Mouse (Mus musculus): ENCODE data around the gene Oaf. TPM values are rescaled to one million over a fixed set of nuclear protein-coding genes. Genes with fewer than 3 reads are reported as not detected.

Oaf gene
- total RNA-seq, 1 experiment = 22.8 TPM

GRCm38 (mm10) chr9:43232286-43232685 is 7.4 kb downstream of the Oaf start:
- Histone ChIP-seq H3K9me3 (ENCODE audit: control insufficient read depth, insufficient read depth, low read depth, low read length) (no peaks in the 10 kb centered on the region), H3K9ac (ENCODE audit: insufficient read depth, low read depth, low read length, poor library complexity, severe bottlenecking) (no peak overlapping the region), H3K36me3 (ENCODE audit: control insufficient read depth, insufficient read depth, low read length, poor library complexity, severe bottlenecking) (no peaks in the 10 kb centered on the region), H3K4me1 (ENCODE audit: control insufficient read depth in 2 of 2, insufficient read depth in 2 of 2, low read length in 2 of 2, poor library complexity in 1 of 2) (no peaks in the 10 kb centered on the region), H3K27ac (ENCODE audit: insufficient read depth, low read depth, low read length, poor library complexity, severe bottlenecking) (no peak overlapping the region), H3K4me3 (ENCODE audit: insufficient read depth in 1 of 2, low read depth in 1 of 2, low read length in 2 of 2, poor library complexity in 1 of 2, severe bottlenecking in 1 of 2) (no peak overlapping the region)
- TF ChIP-seq ZC3H11A (IDR thresholded peaks at IDR 0.05; ENCODE audit: borderline replicate concordance, low read depth, low read length) = no peak
- no peak for TF ChIP-seq CHD2 (IDR thresholded peaks at IDR 0.05; ENCODE audit: low read depth, low read length)
- no peak for TF ChIP-seq HCFC1 (IDR thresholded peaks at IDR 0.05; ENCODE audit: borderline replicate concordance, insufficient read depth, low read length)
- TF ChIP-seq ZNF384 (IDR thresholded peaks at IDR 0.05; ENCODE audit: low read depth, low read length) = no peak
- no peak for TF ChIP-seq MAFK (IDR thresholded peaks at IDR 0.05; ENCODE audit: insufficient read depth, low read depth, low read length)
- no peak for DNase-seq (ENCODE audit: low read depth, low spot score)
- in situ Hi-C loops (cut with MboI; ENCODE audit: low sequenced_read_pairs in 2 of 2, unreplicated experiment in 2 of 2) = no loop called here

DNA sequence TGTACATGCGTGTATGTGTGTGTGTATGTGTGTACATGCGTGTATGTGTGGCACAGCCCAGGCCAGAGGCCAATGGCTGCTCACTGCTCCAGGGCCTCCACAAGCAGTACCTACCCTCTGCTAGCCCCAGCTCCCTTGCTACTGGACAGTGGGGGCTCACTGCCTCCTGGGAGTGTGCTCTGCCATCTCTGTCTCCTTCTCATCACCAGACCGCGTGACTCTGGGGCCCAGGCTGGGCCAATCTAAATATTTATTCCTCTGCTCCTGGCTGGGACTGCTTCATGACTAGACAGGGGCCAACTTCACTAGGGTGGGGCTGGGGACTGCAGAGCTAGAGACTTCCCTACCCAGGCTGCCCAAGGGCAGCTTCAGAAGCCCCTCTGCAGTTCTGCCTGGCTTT is 7.9 kb downstream of the Oaf start:
- Histone ChIP-seq H3K4me3 (ENCODE audit: insufficient read depth in 1 of 2, low read depth in 1 of 2, low read length in 2 of 2, poor library complexity in 1 of 2, severe bottlenecking in 1 of 2) (no peak overlapping the region), H3K27ac (ENCODE audit: insufficient read depth, low read depth, low read length, poor library complexity, severe bottlenecking) (no peak overlapping the region), H3K9ac (ENCODE audit: insufficient read depth, low read depth, low read length, poor library complexity, severe bottlenecking) (no peak overlapping the region), H3K4me1 (ENCODE audit: control insufficient read depth in 2 of 2, insufficient read depth in 2 of 2, low read length in 2 of 2, poor library complexity in 1 of 2) (no peaks in the 10 kb centered on the region), H3K36me3 (ENCODE audit: control insufficient read depth, insufficient read depth, low read length, poor library complexity, severe bottlenecking) (no peaks in the 10 kb centered on the region), H3K9me3 (ENCODE audit: control insufficient read depth, insufficient read depth, low read depth, low read length) (no peaks in the 10 kb centered on the region)
- TF ChIP-seq ZNF384 (IDR thresholded peaks at IDR 0.05; ENCODE audit: low read depth, low read length) (no peak), MAFK (IDR thresholded peaks at IDR 0.05; ENCODE audit: insufficient read depth, low read depth, low read length) (no peak), CHD2 (IDR thresholded peaks at IDR 0.05; ENCODE audit: low read depth, low read length) (no peak), HCFC1 (IDR thresholded peaks at IDR 0.05; ENCODE audit: borderline replicate concordance, insufficient read depth, low read length) (no peak), ZC3H11A (IDR thresholded peaks at IDR 0.05; ENCODE audit: borderline replicate concordance, low read depth, low read length) (no peak)
- in situ Hi-C loops (cut with MboI; ENCODE audit: low sequenced_read_pairs in 2 of 2, unreplicated experiment in 2 of 2) = no loop called here
- no peak for DNase-seq (ENCODE audit: low read depth, low spot score)

DNA sequence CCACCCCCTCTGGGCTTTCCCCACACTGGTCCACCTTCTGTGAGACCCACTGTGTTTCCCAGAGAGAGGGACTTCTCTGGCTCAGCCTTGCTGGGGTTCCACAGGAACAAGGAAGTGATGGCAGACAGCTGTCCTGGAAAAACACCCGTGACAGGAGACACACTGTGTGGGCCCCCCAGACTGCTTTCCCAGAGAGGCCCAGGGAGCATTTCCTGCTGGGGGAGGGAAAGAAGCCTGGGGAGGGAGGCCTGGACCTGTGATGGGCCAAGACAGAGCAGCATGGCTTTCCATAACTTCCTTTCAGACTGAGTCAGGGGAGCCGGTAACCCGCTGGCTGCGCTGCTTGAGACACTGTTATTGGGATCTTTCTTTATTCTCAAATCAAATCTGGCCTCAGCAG is 8.8 kb downstream of the Oaf start:
- Histone ChIP-seq H3K27ac (ENCODE audit: insufficient read depth, low read depth, low read length, poor library complexity, severe bottlenecking) (no peak overlapping the region), H3K9ac (ENCODE audit: insufficient read depth, low read depth, low read length, poor library complexity, severe bottlenecking) (no peak overlapping the region), H3K9me3 (ENCODE audit: control insufficient read depth, insufficient read depth, low read depth, low read length) (no peaks in the 10 kb centered on the region), H3K4me1 (ENCODE audit: control insufficient read depth in 2 of 2, insufficient read depth in 2 of 2, low read length in 2 of 2, poor library complexity in 1 of 2) (no peaks in the 10 kb centered on the region), H3K36me3 (ENCODE audit: control insufficient read depth, insufficient read depth, low read length, poor library complexity, severe bottlenecking) (no peaks in the 10 kb centered on the region), H3K4me3 (ENCODE audit: insufficient read depth in 1 of 2, low read depth in 1 of 2, low read length in 2 of 2, poor library complexity in 1 of 2, severe bottlenecking in 1 of 2) (no peak overlapping the region)
- no peak for DNase-seq (ENCODE audit: low read depth, low spot score)
- in situ Hi-C loops (cut with MboI; ENCODE audit: low sequenced_read_pairs in 2 of 2, unreplicated experiment in 2 of 2) = no loop called here
- TF ChIP-seq CHD2 (IDR thresholded peaks at IDR 0.05; ENCODE audit: low read depth, low read length) = no peak
- TF ChIP-seq ZC3H11A (IDR thresholded peaks at IDR 0.05; ENCODE audit: borderline replicate concordance, low read depth, low read length) = no peak
- no peak for TF ChIP-seq ZNF384 (IDR thresholded peaks at IDR 0.05; ENCODE audit: low read depth, low read length)
- no peak for TF ChIP-seq HCFC1 (IDR thresholded peaks at IDR 0.05; ENCODE audit: borderline replicate concordance, insufficient read depth, low read length)
- TF ChIP-seq MAFK (IDR thresholded peaks at IDR 0.05; ENCODE audit: insufficient read depth, low read depth, low read length) = no peak

DNA sequence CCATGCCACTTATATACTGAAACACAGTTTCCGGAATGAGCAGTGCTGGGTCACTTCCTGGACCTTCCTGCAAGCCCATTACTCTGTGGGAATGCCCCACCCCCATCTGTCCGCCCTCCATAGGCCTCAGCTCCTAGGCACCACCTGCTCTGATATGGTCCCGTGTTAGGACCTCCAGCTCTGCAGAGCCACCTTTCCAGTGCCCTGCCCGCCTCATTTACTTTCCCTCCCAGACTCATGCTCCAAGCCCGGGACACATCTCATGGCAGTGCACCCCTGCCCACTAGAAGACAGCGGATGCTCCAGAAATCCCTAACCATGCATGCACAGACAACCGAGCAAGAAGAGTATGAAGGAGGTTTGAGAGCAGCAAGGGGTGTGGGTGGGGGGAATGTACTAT is 9.7 kb downstream of the Oaf start:
- no peaks in the 10 kb centered on the region for H3K36me3 ChIP-seq (ENCODE audit: control insufficient read depth, insufficient read depth, low read length, poor library complexity, severe bottlenecking)
- DNase-seq (ENCODE audit: low read depth, low spot score) = no peak
- H3K9ac ChIP-seq (ENCODE audit: insufficient read depth, low read depth, low read length, poor library complexity, severe bottlenecking) = no peak overlapping the region
- H3K4me1 ChIP-seq (ENCODE audit: control insufficient read depth in 2 of 2, insufficient read depth in 2 of 2, low read length in 2 of 2, poor library complexity in 1 of 2) = no peaks in the 10 kb centered on the region
- in situ Hi-C loops (cut with MboI; ENCODE audit: low sequenced_read_pairs in 2 of 2, unreplicated experiment in 2 of 2) = no loop called here
- TF ChIP-seq CHD2 (IDR thresholded peaks at IDR 0.05; ENCODE audit: low read depth, low read length) = no peak
- no peak for TF ChIP-seq ZNF384 (IDR thresholded peaks at IDR 0.05; ENCODE audit: low read depth, low read length)
- TF ChIP-seq MAFK (IDR thresholded peaks at IDR 0.05; ENCODE audit: insufficient read depth, low read depth, low read length) = no peak
- H3K4me3 ChIP-seq (ENCODE audit: insufficient read depth in 1 of 2, low read depth in 1 of 2, low read length in 2 of 2, poor library complexity in 1 of 2, severe bottlenecking in 1 of 2) = no peak overlapping the region
- no peaks in the 10 kb centered on the region for H3K9me3 ChIP-seq (ENCODE audit: control insufficient read depth, insufficient read depth, low read depth, low read length)
- H3K27ac ChIP-seq (ENCODE audit: insufficient read depth, low read depth, low read length, poor library complexity, severe bottlenecking) = no peak overlapping the region

GRCm38 (mm10) chr9:43229398-43229895 is 10.3 kb downstream of the Oaf start:
- no peak for DNase-seq (ENCODE audit: low read depth, low spot score)
- TF ChIP-seq MAFK (IDR thresholded peaks at IDR 0.05; ENCODE audit: insufficient read depth, low read depth, low read length) (no peak), ZNF384 (IDR thresholded peaks at IDR 0.05; ENCODE audit: low read depth, low read length) (no peak), ZC3H11A (IDR thresholded peaks at IDR 0.05; ENCODE audit: borderline replicate concordance, low read depth, low read length) (no peak), HCFC1 (IDR thresholded peaks at IDR 0.05; ENCODE audit: borderline replicate concordance, insufficient read depth, low read length) (no peak), CHD2 (IDR thresholded peaks at IDR 0.05; ENCODE audit: low read depth, low read length) (no peak)
- Histone ChIP-seq H3K9me3 (ENCODE audit: control insufficient read depth, insufficient read depth, low read depth, low read length) (no peaks in the 10 kb centered on the region), H3K4me3 (ENCODE audit: insufficient read depth in 1 of 2, low read depth in 1 of 2, low read length in 2 of 2, poor library complexity in 1 of 2, severe bottlenecking in 1 of 2) (no peak overlapping the region), H3K36me3 (ENCODE audit: control insufficient read depth, insufficient read depth, low read length, poor library complexity, severe bottlenecking) (no peaks in the 10 kb centered on the region), H3K9ac (ENCODE audit: insufficient read depth, low read depth, low read length, poor library complexity, severe bottlenecking) (no peak overlapping the region), H3K27ac (ENCODE audit: insufficient read depth, low read depth, low read length, poor library complexity, severe bottlenecking) (no peak overlapping the region), H3K4me1 (ENCODE audit: control insufficient read depth in 2 of 2, insufficient read depth in 2 of 2, low read length in 2 of 2, poor library complexity in 1 of 2) (peaks cover 0 to 3% of the 10 kb centered on the region in 2 experiments; a peak in 1 of 4 replicates)
- in situ Hi-C loops (cut with MboI; ENCODE audit: low sequenced_read_pairs in 2 of 2, unreplicated experiment in 2 of 2) = no loop called here
